Mouse (Mus musculus) thymus, postnatal 4 days (tissue): ENCODE data around the gene Col5a1.

Experiments
- DNase-seq: peaks from one replicate; pipeline ENCODE4 v3.0.0; 2021

The Col5a1 gene

DNA sequence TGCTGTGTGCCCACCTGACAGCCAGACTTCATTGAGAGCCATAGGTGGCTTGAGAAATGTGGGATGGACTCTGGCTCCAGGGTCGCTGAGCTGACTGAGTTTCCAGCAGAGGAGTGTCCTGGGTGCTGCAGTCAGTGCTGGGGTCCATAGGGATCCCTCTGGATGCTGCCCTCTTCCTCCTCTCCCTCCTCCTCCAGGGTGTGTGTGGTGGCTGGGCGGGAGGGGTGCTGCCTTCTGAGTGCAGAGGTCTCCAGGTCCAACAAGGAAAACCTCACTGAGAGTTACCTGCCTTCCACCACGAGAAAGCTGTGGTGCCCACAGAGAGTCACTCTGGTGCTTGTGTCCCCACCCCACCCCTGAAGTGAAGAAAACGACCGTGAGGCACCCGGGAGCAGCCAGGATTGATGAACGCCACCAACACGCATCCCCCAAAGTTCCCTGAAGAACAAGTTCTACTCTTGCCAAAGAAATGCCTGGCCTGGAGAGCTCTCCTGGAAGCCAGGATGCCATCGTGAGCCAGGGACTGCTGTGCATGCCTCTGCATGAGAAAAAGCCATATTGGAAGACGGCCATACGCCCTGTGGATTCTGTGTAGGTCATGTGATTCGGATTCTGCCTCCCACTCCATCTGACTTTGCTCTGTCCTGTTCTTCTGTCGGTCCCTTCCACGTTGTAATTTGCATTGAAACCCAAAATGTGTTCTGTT is 152.3 kb downstream of the Col5a1 start:
- DNase-seq: no peak

DNA sequence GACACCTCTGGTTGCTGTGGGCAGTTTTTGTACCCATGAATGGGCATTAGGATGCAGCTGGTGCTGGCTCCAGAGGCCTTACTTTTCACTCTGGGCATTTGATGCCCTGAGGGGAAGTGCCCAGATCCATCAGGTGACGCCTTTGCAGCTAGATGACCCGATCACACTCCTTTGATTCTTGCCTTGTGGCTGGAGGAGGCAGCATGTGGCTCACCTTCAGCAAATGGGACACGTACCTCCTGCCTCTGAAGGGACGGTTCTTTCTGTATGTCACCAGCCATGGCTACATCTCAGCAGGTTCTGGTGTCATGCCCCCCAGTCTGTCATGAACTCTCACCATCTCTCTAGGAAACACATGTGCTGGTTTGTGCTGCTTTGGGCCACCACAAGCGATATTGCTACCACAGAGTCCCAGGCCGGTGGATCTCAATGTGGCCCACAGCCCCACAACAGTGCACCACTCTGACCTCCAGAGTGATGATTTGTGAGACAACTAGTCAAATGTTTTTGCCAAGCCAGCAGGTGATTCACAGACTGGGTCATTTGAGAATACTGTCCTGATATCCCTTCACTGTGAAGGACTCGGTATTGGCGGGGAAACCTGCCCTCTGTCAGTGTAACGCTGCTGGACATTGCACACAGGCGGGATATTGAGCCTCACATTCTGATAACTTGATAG is 153.6 kb downstream of the Col5a1 start:
- DNase-seq: no peak

DNA sequence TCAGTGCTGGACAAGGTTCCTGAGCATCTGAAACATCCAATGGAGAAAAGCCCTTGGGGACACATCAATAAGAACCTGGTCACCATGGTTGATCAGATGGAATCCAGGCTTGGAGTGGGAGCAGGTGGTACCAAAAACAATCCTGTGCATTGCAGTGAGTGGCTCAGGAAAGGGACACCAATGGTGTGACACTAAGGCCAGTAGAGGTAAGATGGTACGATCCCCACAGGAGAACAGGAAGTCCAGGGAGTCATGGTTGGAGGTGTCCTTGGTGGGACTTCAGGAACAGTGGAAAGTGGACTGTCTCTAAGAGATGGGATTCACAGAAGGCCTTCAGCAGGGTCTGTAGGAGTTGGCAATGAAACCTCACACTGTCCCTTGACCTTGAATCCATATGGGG is 154.2 kb downstream of the Col5a1 start:
- no peak for DNase-seq

DNA sequence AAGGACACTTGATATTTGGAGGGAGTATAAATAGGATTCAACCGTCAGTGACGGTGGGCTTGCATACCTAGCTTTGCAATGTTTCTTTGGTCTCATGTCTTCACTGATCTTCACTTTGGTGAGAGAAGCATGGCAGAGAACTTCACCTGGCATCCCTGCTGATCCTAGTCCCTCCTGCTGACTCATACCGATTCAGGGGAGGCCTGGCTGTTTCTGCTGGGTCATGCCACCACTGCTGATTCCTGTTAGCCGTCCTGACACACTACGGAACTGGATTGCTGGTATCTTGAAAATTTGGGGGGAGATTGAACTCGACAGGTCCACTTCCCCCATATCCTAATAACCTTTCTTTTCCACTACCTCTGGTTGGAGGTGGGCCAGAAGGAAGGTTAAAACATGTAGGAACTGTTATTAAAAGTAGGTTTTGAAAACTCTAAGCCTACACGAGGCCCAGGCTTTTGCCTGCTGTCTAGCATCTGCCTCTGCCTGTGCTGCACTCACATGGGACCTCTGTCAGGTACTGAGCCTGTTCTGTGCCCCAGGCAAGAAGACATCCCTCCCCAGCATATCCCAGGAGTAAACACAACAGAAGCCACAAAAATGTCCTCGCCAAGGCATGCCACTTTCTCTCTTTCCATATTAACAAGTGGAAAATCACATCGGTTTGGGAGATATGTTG is 158.8 kb downstream of the Col5a1 start:
- no peak for DNase-seq

DNA sequence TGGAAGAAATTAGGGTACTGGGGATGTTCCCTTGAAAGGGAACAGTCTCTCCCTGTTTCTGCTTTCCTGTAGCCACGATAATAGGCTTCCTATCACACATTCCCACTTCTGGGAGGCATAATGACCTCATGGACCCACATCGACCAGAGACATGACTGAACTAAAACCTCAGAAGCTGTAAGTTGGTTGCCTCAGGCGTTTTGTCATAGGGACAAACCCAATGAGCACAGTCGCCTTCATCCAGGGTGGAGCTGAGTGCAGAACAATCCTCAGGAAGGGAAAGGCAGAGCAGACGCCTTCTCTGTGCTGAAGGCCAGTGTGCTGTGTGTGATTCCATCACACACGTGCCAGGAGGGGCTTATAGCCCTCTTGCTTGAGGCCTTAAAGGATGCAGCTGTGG is 160.1 kb downstream of the Col5a1 start:
- DNase-seq: no peak

DNA sequence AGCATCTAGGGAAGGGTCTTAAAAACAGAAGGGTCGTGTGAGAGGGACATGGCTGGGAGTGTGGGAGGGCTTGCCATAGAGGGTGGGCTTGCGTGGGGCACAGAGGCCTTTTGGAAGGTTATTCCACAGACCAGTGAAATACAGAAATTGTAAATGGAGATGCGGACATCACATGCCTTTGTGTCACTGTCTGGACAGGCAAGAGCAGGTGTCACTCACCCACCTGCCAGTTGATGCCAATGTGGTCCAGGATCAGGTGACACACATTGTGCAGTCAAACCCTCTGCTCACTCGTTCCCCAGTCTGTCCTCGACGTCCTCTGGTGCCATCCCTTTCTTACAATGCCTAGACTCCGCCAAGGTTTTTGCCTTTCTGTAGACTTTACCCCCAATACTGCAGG is 160.9 kb downstream of the Col5a1 start:
- DNase-seq: no peak

DNA sequence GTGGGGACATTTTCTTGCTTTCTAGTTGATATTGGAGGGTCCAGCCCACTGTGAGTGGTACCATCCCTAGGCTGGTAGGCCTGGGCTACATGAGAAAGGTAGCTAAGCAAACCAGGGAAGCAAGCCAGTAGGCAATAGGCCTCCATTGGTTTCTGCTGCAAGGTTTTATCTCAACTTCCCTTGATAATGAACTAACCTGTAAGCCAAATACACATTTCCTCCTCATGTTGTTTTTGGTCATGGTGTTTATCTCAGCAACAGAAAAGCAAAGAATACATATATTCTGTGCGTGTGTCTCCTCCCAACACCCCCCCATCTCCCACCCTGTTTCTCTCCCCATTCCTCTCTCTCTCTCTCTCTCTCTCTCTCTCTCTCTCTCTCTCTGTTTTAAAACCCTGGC is 173.7 kb downstream of the Col5a1 start:
- DNase-seq: no peak

GRCm38 (mm10) chr2:28063711-28064338 is 177.6 kb downstream of the Col5a1 start:
- DNase-seq: no peak

- DNase-seq: no peak
Measured at GRCm38 (mm10) chr2:28064339-28065080, 178.3 kb downstream of the Col5a1 start.

- no peak for DNase-seq
Measured at GRCm38 (mm10) chr2:28065081-28065651, 178.9 kb downstream of the Col5a1 start.

GRCm38 (mm10) chr2:28066686-28067085 is 180.5 kb downstream of the Col5a1 start:
- no peak for DNase-seq

GRCm38 (mm10) chr2:28067175-28067574 is 180.9 kb downstream of the Col5a1 start:
- no peak for DNase-seq

- DNase-seq: no peak
Measured at GRCm38 (mm10) chr2:28067821-28068536, 181.8 kb downstream of the Col5a1 start.

- no peak for DNase-seq
Measured at GRCm38 (mm10) chr2:28068537-28068878, 182.3 kb downstream of the Col5a1 start.

DNA sequence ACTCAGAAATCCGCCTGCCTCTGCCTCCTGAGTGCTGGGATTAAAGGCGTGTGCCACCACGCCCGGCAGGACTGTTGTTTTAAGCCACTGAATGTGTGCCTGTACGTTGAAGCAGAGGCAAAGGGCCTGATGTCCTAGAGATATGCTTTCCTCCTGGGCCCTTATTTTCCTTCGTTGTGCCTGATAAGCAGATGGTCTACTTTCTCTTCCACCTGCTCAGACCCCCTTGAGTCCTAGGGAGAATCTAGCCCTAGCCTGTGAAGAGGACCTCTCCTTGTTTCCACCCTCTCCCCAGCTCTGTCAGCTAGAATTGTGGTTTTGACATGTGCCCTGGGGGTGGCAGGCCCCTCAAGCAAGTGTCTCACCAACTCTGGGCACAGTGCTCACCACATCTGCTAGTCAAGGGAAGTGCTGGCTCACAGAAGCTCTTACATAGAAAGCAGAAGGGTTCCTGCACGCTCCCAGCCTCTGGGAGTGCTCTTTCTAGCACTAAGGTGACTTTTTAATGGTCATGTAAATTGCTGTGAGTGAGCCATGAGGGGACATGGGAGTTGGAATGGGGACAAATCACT is 189.5 kb downstream of the Col5a1 start:
- no peak for DNase-seq

DNA sequence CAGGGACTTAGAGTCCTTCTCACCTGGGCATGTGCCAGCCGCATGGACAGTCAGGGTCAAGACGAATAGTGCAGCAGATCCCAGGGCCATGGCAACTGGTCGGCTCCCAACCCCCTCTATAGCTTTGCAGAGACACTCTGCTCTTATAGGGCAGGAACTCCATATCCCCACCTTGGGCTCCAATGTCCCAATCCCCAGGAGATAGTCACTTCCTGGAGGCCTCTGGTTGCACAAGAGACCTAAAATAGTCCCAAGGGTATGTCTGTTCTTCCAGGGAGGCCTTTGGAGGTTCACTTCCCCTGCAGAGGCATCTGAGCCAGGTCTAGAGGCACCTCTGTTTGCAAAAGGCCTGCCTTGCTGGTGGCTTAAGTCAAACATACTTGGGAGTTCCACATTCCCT is 198.5 kb downstream of the Col5a1 start, which contains the start of gene Fcnb:
Fcnb (minus strand) TSS at position 118 of the 400 bp plus-strand sequence.
- DNase-seq: no peak

DNA sequence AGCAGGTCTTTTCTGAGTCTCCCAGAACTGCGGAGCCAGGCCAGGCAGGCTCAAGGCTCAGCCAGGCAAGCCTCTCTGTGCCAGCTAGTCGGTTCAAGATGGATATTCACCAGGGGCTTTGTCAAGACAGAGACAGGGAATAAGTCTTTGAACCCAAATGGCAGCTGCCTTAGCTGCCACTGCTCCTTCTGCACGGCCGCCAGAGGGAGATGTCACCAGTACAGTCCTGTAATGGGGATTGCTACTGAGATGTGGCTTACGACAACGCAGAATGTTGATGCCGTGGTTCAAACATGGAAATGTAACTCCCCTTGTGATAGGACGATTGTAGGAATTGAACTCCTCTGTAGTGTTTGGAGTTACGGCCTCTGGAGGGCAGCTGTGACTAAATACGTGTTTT is 199.9 kb downstream of the Col5a1 start:
- peak; percentile 21 for DNase-seq

DNA sequence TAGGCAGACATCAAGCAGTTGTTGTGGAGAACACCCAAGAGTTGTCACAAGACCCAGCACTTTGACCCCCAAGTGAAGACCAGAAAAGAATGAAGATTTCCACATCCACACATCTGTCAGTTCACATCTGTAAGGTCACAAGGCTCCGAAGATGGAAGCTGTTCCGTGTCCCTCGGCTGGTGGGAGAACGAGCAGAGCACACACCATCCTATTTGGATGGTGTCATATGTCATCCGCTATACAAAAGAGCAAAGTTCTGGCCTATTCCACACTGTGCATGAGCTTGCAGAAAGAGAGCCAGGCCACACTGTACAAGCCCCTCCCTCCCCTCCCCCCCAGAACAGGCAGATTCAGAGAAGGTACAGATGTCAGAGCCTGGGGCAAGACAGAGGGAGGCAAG is 202.9 kb downstream of the Col5a1 start:
- DNase-seq: no peak
